Mouse (Mus musculus) E14TG2a.4 (cell line): ENCODE results near the gene OR5BS1P.
"Not testable (repeated sequence)": the region's sequence is repeated elsewhere in the genome, so short reads cannot be mapped to it uniquely, and the experiment has no call there.

Source experiments
- H3K27me3 ChIP-seq: 2 replicates; pipeline ENCODE4 v1.6.1; 2014; ENCODE audit warnings: low read length, control low read depth; ENCODE audit not compliant: insufficient read depth
- H3K36me3 ChIP-seq: 2 replicates; pipeline ENCODE4 v1.6.1; 2014; ENCODE audit warnings: low read length, control low read depth; ENCODE audit not compliant: insufficient read depth
- H3K4me1 ChIP-seq: replicated peaks from 2 replicates; pipeline ENCODE4 v1.6.1; 2014; ENCODE audit warnings: low read depth, low read length, control low read depth
- H3K4me3 ChIP-seq: replicated peaks from 2 replicates; pipeline ENCODE4 v1.5.1; 2014; ENCODE audit warnings: mild to moderate bottlenecking, low read length
- H3K9me3 ChIP-seq: 2 replicates; pipeline ENCODE4 v1.6.1; 2014; ENCODE audit warnings: low read length, control low read depth
- CTCF ChIP-seq: conservative IDR thresholded peaks from 2 replicates; pipeline ENCODE4 v1.5.1; 2014; ENCODE audit warnings: low read length
- NANOG ChIP-seq: IDR thresholded peaks from 2 replicates; pipeline ENCODE4 v1.6.1; 2014; ENCODE audit warnings: borderline replicate concordance, low read length, mixed read lengths
- POU5F1 ChIP-seq: IDR thresholded peaks from 2 replicates; pipeline ENCODE4 v1.6.1; 2014; ENCODE audit warnings: low read length, borderline replicate concordance

Gene OR5BS1P

DNA sequence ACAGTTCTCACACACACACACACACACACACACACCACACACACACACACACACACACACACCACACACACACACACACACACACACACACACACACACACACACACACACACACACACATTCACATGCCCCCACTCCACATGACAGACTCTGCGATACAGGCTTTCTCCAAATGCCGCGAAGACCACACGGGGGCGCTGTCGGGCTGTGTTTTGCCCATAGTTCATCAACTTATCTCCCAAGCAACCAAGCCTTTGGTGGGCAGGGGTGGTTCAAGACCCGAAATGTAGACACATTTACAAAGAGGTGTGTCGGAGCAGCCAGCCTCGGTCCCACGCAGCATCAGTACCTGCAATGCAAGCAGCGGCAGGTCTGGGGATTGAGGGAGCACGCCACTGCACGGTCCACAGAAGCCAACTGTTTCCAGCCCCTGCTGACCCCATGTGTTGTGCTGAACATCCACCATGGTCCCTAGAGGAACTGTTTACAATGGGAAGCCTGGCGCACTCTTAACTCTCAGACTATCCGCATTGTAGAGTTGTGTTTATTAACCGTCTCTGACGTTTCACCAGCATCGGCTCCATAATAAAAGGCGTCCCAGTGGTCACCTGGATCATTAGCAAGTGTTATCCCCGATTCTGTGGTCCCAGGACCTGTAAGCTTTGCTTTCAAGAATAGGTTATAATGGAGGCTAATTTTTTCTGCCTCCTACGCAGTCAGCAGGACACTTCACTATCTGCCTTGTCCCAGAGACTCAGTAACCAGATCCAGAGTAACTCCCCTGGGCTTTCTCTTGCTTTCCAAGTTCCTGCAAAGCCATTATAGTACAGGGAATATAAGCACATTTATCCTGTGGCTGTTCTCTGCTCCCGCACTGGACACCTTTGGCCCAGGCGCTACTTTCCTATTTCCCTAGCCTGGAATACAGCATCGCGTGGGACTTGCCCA, 41.0 kb downstream of the OR5BS1P start:
- Histone ChIP-seq H3K27me3 (0 out of 2 replicates have a peak, but pooled peaks cover 5% of the 10 kb centered on the region), H3K36me3 (no peaks in the 10 kb centered on the region), H3K4me1 (peaks cover 16% of the 10 kb centered on the region), H3K9me3 (no peaks in the 10 kb centered on the region), H3K4me3 (peak overlapping the region; percentile 60)
- TF ChIP-seq NANOG = no peak
- TF ChIP-seq CTCF = peak; percentile 61
- TF ChIP-seq POU5F1 = no peak

DNA sequence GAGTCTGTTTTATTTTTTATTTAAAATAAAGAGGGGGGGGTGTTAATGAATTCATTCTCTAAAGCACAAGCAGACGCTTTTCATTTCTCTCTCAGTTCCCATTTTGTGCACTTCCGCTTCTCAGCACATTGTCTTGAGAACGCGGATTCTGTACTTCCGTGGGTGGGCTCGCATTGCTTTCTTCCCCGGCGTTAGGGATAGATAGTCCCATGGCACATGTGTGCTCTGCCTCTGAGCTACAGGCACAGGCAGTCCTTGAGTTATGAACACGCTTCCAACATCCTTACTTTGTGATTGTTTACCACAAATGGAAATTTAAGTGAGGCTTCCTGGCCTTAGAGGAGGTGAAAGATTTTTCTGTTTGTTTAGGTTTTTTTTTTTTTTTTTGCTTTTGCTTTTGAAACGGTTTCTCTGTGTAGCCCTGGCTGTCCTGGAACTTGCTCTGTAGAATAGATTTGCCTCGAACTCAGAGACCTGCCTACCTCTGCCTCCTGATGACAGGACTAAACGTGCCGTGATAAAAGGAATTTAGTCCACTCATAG, 41.8 kb downstream of the OR5BS1P start:
- TF ChIP-seq CTCF (no peak), POU5F1 (no peak), NANOG (no peak)
- Histone ChIP-seq H3K27me3 (0 out of 2 replicates have a peak, but pooled peaks cover 5% of the 10 kb centered on the region), H3K36me3 (no peaks in the 10 kb centered on the region), H3K9me3 (no peaks in the 10 kb centered on the region), H3K4me3 (no peak overlapping the region), H3K4me1 (peaks cover 16% of the 10 kb centered on the region)

DNA sequence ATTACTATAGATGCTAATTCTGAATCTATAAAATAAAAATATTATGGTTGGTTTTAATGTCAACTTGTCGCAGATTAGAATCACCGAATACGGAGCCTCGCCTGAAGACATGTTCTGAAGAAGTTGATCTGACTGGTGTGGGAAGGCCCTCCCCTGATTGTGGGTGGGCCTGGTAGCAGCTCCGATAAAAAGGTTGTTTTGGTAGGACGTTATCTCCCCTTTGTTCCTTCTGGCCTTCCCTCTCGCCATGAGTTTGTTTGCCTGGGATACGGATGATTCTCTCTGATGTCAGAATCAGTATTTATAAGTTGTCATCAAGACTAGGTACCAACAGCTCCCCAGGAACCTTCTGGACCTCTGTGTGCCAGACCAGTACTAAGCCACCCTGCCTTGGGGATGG, 42.5 kb downstream of the OR5BS1P start:
- no peak overlapping the region for H3K4me3 ChIP-seq
- H3K9me3 ChIP-seq = no peaks in the 10 kb centered on the region
- 0 out of 2 replicates have a peak, but pooled peaks cover 5% of the 10 kb centered on the region for H3K27me3 ChIP-seq
- no peaks in the 10 kb centered on the region for H3K36me3 ChIP-seq
- H3K4me1 ChIP-seq = peaks cover 22% of the 10 kb centered on the region
- TF ChIP-seq POU5F1 (no peak), NANOG (no peak), CTCF (no peak)

DNA sequence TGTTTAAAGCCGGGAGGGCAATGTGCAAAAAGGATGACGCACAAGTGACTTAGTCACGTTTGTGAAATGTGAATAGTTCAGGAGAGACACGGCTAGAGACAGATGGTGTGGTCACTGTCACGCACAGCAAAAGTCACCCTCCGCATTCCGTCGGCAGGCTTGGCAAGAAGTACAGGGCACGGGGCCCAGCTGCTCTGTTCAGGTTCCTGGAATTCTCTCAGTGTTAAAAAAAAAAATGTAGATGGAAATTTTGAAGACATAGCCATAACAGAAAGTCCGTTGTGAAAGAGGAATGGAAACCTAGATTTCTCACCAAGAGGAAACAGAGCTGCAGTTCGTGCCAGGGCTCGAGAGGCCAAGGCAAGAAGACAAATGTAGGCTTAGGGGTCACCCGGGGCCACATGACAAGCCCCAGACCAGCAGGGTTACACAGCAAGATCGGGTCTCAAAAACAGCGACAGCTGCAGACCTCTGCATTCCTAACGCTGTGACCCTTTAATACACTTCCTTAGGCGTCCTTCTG, 43.2 kb downstream of the OR5BS1P start:
- Histone ChIP-seq H3K36me3 (peaks cover 5% of the 10 kb centered on the region), H3K27me3 (0 out of 2 replicates have a peak, but pooled peaks cover 5% of the 10 kb centered on the region), H3K4me1 (peaks cover 20% of the 10 kb centered on the region), H3K9me3 (no peaks in the 10 kb centered on the region), H3K4me3 (no peak overlapping the region)
- TF ChIP-seq CTCF = no peak
- TF ChIP-seq POU5F1 = no peak
- TF ChIP-seq NANOG = no peak

DNA sequence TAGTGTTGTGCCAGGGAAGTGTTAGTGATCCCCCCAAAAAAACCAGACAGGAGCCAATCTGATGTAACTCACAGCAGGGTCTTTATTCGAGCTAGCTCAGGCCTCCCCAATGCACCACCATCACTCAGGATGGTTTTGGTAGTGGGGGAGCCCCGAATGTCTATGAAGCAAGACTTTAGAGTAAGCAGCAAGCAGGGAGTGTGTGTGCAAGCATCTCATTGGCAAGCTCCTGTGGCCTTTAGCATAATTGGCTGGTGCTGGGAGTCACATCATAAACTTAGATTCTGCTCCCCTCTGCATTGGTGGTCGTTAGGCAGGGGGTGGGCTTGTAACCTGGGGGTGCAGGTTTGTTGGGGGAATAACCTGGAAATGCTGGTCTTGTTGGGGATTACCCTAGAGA, 44.0 kb downstream of the OR5BS1P start:
- H3K36me3 ChIP-seq = peaks cover 13% of the 10 kb centered on the region
- not testable (repeated sequence) for H3K9me3 ChIP-seq, H3K27me3 ChIP-seq, H3K4me3 ChIP-seq
- H3K4me1 ChIP-seq = peaks cover 26% of the 10 kb centered on the region

DNA sequence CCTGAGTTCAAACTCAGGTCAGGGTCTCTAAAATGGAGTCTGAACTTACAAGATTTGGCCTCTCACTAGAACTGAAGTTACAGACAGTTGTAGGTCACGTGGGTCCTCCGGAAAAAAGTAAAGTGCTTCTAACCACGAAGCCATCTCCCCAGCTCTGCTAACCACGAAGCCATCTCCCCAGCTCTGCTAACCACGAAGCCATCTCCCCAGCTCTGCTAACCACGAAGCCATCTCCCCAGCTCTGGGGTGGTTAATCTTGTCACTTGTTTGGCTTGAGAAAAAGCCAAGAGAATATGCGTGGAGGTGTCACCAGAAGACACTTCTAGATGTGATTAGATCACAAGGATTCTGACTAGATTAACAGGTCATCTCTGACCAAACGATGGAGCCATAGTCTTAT, 44.5 kb downstream of the OR5BS1P start:
- no peak overlapping the region for H3K4me3 ChIP-seq
- H3K36me3 ChIP-seq = peaks cover 13% of the 10 kb centered on the region
- 0 out of 2 replicates have a peak, but pooled peaks cover 2% of the 10 kb centered on the region for H3K27me3 ChIP-seq
- H3K9me3 ChIP-seq = no peaks in the 10 kb centered on the region
- H3K4me1 ChIP-seq = peaks cover 26% of the 10 kb centered on the region
- TF ChIP-seq NANOG = no peak

DNA sequence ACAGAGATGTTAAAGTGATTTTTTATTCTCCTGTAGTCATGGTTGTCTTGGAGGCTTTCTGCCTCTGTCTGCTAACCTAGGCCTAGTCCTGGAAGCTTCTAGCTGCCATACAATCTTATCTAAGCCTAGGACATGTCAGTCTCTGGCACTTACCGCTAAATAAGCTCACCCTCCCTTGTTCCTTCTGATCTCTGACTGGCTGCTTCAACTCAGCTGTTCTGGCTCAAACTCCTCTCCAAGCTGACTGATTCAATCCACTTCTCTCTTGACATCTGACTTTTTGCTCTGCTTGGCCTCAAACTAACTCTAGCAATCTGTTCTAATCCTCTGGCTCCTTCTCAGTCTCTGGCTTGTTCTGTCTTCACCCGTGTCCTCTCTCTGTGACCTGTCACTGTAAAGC, 45.1 kb downstream of the OR5BS1P start:
- Histone ChIP-seq H3K36me3 (peaks cover 19% of the 10 kb centered on the region), H3K4me1 (peaks cover 28% of the 10 kb centered on the region)
- H3K4me3 ChIP-seq = not testable (repeated sequence)

DNA sequence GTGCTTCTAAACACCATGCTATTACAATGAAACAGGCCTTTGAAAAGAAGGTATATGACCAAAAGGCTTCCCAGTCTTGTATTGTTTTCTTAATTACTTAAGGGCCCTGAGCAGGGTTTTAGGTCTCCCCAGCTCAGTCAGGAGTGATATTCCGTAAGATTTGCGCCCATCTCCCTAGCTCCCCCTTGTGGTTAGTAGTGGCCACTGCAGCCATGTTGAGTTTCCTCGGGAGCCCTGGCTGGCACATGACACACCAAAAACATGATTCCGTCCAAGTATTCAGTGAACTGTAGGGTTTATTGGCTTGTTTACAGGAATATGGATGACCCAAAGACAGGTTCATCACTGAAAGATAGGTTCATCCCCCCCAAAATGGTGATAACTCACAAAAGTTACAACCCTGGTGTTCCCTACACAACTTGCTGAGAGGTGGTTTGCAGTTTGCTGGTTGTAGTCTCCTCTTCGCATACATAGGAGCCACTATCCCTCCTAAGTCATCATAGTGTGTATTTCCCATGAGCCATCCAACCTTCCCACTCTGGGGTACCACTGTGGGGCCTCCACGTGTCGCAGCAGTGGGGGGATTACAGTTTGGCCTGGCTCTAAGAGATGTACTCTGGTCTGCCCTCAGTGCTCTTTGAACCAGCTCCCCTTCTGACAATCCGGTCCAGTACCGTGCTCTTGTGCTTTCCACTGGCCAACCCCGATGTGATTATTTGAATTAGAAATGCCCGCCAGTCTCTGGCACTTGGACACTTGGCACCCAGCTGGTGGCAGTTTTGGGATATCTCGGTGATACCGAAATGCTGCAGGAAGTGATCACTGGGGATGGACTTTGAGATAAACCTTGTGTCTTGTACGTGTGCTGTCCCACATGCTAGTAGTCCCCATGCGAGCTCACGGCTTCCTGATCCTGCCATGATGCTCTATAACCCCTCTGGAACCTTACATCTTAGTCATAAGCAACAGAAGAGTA, 48.0 kb downstream of the OR5BS1P start:
- Histone ChIP-seq H3K4me1 (peaks cover 44% of the 10 kb centered on the region), H3K9me3 (no peaks in the 10 kb centered on the region), H3K4me3 (no peak overlapping the region), H3K36me3 (peaks cover 48% of the 10 kb centered on the region), H3K27me3 (no peaks in the 10 kb centered on the region)
- peak; percentile 99 for TF ChIP-seq CTCF
- no peak for TF ChIP-seq NANOG
- TF ChIP-seq POU5F1 = no peak

More for the DNA sequence above, 45.1 kb downstream of the OR5BS1P start:
- H3K9me3 ChIP-seq, H3K27me3 ChIP-seq: not testable (repeated sequence)
